Mouse (Mus musculus): ENCODE results near the gene Kcnrg.

GRCm38 (mm10) chr14:61604081-61604480 is 3.2 kb upstream of the Kcnrg start:
- TF ChIP-seq POLR2A (IDR thresholded peaks at IDR 0.05; ENCODE audit: low read depth, low read length): no peak
- no peak for TF ChIP-seq CTCF (IDR thresholded peaks at IDR 0.05; ENCODE audit: extremely low read depth, insufficient read depth, insufficient read length, insufficient replicate concordance)

All from spleen, adult 2 months (tissue).